Mouse (Mus musculus): ENCODE measurements around the gene Creb3l1.

The Creb3l1 gene

DNA sequence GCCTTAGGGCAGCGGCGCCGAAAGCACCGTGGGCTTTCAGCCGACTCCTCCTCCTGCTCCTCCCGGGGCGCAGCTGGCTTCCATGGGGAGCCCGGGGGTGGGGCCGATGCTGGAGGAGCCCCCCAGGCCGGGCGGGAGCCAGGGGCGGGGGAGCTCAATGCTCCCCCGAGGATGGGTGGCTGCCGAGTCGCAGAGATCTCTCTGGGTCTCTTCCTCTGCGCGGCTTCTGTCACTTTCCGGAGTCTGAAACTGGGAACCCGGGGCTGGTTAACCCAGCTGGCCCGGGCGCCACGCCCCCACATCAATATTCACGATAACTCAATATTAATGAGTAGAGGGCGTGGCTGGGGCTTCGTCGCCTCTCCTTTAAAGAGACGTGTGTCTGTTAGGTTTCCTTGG is at the start of gene Creb3l1:
Gene Creb3l1 (minus strand): TSS at position 229 of the 399 bp plus-strand sequence.
- DNase-seq (ENCODE audit: extremely low spot score, low spot score), result peak; percentile 81

DNA sequence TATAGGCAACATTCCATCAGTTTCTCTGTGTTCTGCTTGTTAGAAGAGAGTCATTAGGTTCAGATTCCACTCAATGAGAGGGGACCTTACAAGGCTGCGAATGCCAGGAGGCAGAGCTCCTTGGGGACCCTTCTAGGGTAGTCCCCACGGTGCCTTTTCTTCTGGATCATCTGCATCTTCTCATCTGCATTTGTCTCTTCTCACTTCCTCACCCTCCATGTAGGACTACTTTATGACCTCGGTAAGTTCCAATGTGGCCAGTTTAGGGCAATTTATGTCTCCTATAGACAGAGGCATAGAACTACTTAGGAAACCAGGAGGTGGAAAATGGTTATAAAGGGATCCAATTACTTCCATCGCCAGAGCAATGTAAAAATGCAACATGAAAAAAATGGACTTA is 46.8 kb upstream of the Creb3l1 start:
- no peak for DNase-seq (ENCODE audit: extremely low spot score, low spot score)

DNA sequence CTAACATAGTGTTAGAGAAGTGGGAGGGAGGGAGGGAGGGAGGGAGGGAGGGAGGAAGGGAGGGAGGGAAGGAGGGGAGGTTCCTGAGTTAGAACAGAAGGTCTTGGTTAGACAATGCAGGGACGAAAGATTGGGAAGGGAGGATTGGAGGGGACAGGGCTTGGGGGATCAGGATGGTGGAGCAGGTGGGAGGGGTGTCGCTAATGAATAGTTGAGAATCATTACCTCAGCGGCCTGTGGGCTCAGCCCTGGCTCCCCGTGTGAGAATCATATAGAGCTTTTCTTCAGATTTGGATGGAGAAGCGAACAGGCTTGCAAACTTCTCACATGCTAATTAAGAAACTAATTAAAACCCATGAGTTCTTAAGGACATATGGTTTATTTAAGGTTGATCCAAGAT is 45.3 kb upstream of the Creb3l1 start:
- no peak for DNase-seq (ENCODE audit: extremely low spot score, low spot score)

DNA sequence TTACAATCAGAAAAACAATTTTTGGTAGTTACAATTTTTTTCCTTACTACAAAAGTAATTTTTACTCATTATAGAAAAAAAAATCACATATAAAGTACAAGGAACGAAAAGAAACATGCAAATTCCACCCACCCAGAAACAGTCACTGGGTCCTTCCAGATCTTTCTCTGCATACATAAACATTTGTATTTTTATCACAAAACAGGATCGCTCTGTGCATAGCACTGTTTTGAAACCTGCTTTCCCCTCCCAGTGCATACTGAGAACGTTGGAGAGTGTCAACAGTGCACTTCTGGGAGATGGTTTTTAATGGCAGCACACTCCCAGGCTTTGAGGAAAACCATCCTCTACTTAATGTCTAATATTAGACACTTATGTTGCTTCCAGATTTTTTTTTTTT is 43.3 kb upstream of the Creb3l1 start:
- DNase-seq (ENCODE audit: extremely low spot score, low spot score), result no peak

DNA sequence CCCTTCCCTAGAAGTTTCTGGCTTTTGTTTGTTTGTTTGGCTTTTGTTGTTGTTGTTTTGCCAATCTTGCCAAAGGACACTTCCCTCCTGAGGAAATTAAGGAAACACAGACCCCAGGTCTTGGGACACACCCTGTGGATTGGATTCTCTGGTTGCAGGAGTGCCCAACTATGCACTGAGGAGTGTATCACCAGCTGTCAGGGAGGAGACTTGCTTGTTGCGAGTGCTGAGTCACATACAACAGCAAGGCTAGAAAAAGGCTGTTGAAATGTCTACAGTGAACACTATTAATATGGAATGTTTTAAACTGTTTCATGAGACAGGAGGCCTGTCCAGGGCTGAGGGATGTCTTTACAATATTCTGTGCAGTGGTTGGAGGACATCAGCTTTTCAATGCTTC is 42.6 kb upstream of the Creb3l1 start:
- no peak for DNase-seq (ENCODE audit: extremely low spot score, low spot score)

DNA sequence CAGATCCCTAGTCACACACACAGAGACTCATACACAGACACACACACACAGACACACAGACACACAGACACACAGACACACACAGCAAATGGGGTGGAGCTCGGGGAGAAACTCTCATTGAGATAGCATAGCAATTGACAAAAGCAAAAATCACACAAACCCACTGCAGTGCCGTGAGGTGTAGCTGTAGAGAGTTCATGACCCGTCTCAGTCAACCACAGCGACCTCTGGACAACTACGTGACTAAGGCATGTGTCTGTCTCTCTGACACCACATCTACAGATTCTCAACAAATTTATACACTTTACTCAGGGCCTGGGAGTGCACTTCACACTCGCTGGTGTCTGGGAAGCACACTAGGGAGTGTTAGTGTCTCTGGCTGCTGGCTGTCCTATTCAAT is 41.6 kb upstream of the Creb3l1 start:
- no peak for DNase-seq (ENCODE audit: extremely low spot score, low spot score)

DNA sequence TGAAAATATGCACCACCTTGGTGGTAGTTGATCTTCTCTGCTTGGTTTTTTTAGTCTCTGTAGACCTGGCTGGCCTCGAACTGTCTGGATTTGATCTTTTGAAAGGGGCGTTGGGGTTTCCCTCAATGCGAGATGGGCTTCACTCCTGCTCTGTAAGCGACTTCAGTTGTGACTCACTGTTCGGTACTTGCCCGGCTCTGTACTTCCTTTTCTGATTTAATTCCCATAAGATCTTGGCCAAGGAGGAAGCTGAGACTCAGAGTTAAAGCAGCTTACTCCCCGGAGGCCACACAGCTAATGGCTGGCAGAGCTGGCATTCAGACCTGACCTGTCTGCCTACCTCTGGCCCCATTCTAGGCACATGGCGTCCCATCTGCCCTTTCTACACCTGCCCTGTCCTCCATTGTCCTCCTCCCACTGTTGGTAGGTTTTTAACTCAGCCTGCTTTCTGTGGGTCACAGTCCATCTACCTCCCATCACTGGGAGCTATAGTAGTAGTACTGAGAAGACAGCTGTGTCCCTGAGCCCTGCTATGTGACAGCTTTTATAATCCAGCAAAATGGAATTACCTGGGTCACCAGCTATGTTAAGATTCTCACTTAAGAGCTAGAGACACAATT is 41.1 kb upstream of the Creb3l1 start:
- no peak for DNase-seq (ENCODE audit: extremely low spot score, low spot score)

DNA sequence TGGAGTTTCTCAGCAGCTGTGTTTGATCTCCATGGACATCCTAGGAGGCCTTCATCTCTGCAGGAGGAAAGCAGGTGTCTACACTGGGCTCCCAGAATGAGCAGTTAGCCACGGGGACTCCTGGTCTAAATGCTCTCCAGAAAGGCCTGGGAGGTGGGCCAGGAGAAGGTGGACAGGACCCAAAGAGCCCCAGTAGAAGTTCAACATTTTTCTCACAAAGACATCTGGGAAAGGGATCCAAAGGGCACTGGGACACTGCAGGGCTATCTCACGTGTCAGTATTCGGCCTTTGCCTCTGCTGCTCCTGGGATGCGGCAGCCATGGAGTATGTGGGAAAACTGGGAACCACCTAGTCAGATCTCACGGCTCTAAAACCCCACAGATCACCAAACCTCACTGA is 38.8 kb upstream of the Creb3l1 start:
- DNase-seq (ENCODE audit: extremely low spot score, low spot score), result no peak

DNA sequence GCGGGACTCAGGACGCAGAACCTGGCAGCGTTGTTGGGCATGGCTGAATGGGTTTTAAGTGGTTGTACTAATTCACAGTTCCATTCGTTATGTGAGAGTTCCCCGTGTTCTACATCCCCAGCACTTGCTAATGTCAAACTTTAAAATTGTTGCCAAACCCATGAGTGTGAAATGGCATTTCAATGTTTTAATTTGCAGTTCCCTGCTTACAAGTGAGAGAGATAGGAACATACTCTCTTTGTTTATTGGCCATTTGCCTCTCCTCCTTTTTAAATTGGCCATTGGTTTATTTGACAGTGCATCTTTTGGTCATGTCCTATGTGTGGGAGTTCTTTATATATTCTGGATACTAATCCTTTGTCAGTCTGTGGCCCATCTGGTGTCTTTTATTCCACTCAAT is 37.0 kb upstream of the Creb3l1 start:
- DNase-seq (ENCODE audit: extremely low spot score, low spot score), result no peak

DNA sequence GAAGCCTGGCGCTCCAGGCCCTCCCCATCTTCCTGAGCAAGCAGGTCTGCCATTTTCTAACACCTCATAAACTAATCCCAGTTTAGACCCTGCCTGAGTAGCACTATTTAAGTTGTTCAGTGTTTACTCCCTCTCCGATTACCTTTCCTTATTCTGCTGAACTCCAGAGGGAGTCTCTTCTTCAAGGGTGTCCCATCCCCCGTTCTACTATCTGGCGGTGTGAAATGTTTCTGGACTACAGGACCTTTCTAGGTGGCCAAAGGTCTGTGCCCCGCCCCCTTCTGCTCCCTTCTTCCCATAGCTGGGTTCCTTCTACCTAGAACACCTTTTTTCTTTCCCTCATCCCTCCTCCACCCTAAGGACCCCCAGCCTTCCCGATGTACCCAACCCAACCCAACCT is 36.0 kb upstream of the Creb3l1 start:
- DNase-seq (ENCODE audit: extremely low spot score, low spot score), result no peak

DNA sequence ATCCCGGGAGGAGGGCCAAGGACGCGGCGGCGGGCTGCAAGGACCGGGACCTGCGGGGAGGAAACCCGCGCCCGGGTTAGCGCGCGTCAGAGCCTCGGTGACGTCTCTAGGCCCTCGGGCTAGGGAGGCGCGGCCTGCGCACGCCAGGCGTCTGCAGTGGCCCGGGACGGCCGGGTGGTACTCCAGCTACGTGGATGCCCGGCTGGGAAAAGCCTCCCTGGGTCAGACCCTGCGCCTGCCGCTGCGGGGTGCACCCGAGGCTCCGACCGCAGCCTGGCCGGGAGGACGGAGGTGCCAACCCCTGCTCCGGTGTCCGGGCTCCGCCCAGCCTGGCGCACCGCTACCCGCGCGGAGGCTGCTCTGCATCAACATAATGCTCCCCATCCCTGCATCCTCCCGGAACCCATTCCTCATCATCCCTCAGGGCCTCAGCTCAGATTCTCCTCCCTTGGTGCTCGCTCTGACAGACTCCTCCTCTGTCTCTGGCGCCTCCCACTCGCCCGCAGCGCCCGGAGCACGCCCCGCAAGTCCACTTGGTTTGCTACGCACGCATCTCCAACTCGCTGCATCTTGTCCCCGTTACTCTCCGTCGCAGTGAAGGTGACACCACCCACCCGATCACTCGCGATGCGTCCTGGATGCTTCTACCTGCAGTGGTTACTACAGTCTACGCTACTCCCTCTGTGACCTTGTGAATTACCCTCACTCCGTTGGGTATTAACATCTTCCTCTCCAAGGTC is 35.3 kb upstream of the Creb3l1 start:
- peak; percentile 72 for DNase-seq (ENCODE audit: extremely low spot score, low spot score)

DNA sequence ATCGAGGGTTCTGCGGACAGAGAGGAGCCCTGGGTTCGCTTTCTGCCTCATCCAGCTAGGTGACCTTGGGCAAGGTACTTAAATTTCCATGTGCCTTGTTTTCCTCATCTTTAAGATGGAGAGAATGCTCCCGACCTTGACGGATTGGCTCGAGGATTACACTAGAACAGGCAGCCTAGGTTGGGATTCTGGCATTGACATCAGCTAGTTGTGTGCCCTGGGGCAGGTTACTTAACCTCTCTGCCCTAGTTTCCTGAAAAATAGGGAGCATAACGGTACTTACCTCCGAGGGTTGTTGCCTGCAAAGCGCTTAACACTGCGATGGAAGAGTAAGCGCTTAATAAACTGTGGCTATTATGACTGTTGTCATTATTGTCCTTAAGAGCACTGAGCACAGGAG is 34.6 kb upstream of the Creb3l1 start:
- no peak for DNase-seq (ENCODE audit: extremely low spot score, low spot score)

DNA sequence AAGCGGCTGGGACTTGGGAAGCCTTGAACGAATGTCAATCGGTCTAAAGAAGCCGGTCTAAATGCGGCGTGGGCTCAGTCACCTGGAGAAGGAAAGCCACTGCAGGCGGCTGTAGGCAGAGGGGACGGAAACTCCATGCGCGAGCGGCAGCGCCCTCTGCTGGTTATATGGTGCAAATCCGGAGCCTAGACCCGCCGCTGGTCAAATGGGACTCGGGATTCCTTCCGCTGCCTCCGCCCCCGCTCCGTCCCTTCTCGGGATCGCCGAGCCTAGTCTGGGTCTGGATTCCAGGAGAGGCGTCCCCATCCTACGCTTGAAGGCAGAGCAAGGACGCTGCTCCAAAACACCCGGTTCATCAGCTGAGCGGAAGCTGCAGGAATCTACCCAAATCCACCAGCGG is 34.2 kb upstream of the Creb3l1 start:
- peak; percentile 95 for DNase-seq (ENCODE audit: extremely low spot score, low spot score)

DNA sequence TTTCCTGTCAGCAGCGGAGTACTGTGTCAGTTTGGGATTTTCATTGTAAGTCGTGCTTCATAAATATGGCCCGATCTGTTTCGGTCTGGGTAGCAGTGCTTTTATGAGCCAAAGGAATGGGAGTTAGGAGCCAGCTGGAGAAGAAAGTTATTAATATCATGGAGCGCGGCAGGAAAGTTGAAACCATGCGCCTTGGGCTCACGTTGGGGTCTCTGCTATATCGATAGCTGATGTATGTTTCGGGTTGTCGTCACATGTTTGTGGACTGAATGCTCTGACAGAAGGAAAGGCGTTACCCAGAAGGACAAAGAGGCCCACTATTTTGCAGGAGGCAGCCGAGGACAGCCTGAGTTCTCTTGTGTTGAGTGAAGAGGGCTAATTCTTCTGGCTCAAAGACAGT is 32.5 kb upstream of the Creb3l1 start:
- DNase-seq (ENCODE audit: extremely low spot score, low spot score), result no peak

DNA sequence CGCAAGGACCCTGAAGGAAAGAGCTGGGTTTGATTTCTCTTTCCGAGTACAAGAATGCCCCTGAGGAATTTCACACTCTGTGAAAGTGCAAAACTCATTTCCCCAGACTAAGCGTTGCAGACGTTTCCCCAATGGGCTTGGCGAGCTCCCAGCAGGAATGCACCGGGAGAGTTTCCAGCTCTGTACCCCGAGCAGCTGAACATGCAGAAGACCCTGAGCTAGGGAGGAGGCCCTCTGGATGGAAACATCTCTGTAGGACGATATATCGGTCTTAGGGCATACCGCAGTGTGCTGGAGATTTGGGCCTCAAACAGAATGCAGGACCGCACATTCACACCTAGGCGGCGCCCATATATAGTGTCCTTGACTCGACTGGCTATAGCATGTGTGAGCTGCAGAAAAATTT is 31.5 kb upstream of the Creb3l1 start:
- DNase-seq (ENCODE audit: extremely low spot score, low spot score), result peak; percentile 67

DNA sequence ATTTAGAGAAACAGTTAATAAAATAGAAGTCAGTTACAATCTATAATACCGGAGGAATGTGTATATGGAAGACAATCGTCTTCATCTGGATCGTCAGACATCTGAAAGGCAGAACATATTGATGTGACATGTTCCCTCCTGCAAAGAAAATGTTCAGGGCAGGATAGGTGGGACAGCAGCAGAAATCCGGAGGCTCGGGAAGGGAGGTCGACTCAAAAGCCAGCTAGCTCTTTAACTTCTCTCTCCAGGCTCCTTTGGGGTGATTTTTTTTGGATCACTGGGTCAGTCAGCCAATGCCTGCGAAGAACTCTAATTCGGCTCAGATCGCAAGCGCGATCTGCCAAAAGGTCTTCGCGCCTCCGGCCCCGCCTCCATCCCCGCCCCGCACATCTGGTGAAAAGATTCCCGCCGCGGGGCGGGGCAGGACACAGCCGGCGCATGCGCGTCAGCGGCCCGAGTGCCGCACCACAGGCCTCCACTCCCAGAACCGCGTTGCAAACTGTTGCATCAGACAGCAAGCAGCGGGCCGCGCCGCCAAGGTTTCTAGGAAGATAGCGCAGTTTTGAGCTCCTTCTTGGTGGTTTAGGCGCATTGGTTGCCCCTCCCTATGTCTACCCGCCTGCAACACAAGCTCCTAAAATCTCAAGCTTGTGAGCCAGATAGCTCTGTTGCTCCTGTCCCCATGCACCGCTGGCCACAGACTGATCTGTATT is 31.0 kb upstream of the Creb3l1 start:
- DNase-seq (ENCODE audit: extremely low spot score, low spot score), result peak; percentile 91

DNA sequence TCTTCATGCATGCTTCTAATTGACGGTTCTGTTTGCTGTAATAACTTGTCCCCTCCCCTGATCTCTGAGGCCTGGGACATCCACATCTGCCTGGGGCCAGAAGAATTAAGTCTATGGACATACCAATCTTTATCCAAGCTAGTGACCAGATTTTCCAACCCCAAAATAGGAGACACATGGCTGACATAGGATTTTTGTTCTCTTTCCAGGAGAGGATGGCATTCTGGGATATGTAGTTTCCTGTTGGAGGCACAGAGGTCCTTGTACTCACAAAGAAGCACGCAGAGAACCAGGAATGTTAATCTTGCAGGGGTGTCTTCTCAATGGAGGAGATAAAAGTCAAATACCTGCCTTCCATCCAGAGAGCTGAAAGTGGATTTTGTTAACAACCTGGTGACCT is 28.5 kb upstream of the Creb3l1 start:
- no peak for DNase-seq (ENCODE audit: extremely low spot score, low spot score)

DNA sequence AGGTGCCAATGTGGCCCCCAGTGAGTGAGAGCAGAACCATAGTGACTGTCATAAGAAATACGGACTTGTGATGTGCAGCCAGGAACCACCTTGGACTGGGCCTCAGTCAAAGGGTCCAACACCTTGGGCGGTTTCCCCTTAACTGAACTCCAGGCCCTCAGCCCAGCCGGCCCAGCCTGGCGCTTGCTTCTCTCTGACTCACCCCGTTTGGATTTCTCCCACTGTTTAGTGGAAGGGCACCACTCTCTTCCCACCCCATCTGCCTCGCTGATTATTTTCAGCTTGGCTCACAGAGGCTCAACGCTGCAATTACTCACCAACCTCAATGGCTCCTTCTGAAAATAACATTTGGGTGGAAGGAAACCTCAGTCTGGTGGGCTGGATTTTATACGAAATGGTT is 27.9 kb upstream of the Creb3l1 start:
- no peak for DNase-seq (ENCODE audit: extremely low spot score, low spot score)

DNA sequence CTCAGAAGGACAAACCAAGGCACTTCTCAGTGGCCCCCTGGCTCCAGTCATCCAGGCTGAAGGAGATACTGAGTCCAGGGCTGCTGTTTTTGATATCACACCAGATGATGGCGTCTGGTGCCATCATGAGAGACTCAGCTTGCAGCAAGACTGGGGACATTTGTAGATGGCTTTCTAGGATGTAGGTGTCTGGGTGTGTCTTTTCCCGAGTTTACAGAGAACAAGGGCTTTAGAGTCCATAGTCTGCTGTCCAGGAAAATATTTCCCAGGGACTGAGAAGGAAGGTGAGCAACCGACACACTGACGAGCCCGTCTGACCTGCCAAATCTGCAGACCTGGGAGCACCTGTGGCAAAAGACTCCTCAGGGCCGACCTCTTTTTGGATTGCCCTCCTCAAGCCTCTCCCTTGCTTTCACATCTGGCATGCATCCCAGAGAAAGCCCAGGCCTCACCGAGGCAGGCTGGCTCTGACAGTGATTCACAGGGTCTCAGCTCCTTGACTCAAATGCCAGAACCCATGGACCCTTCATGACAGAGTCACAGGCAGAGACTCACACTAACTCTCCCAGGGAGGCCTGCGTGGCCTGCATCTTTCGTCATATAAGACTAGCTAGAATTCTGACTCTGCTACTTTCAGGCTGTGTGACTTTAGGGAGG is 23.9 kb upstream of the Creb3l1 start:
- DNase-seq (ENCODE audit: extremely low spot score, low spot score), result no peak

DNA sequence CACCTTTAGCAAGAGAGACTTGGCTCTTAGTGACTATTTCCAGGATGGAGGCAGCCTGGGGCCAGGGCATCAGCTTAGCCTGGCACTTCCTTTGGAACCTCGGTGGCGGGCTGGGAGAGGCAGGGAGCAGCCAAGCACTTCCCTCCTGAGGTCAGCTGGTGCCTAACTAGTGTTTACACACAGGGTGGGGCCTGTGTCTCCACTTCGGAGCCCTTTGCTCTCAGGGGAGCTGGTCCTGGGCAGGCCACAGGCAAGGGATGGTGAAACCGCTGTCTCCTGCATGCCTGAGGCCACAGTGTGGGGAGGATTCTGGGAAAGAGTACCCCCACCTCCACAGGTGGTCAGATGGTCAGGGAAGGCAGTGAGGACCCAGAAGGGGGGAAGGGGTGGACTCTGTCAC is 23.3 kb upstream of the Creb3l1 start:
- no peak for DNase-seq (ENCODE audit: extremely low spot score, low spot score)

DNA sequence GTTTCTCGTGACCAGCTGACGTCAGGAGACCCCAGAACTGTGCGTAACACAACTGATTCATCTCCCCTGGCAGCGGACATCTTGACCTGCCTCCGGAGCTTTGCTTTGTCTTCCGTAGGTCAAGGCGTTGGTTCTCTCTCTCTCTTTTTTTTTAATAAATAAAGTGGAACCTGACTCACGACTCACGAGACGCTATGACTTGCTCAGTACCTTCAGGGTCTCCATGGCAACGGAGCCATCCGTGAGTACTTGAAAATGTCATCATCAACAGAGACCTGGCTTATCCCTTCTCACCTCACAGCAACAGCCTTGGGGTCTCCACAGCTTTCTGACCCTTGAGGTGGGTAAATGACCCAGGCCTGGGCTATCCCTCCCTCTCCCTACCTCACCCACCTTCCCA is 19.0 kb upstream of the Creb3l1 start:
- DNase-seq (ENCODE audit: extremely low spot score, low spot score), result no peak

DNA sequence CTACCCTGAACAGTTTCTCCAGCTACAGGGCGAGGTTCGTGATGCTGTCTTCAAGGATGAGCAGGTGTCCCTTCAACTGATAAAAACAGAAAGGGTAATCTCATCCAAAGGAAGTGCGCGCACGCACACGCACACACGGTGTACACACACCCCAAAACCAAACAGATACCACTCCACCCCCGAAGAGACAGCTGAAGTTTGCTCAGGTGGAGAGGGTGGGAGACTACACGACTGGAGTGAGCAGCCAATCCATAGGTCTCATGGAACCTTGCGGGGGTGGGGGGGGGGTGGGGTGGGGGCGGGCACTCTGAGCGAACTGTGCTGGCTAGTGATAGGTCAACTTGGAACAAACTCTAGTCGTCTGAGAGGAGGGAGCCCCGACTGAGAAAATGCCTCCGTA is 17.2 kb upstream of the Creb3l1 start:
- no peak for DNase-seq (ENCODE audit: extremely low spot score, low spot score)

Measured in neural tube, embryonic 10.5 days (tissue).